Mouse (Mus musculus) gonadal fat pad, adult 2 months (tissue): Measurements from ENCODE around the gene Zfp941. TPM values are rescaled to one million over a fixed set of nuclear protein-coding genes. Genes with fewer than 3 reads are reported as not detected.
"Not testable (repeated sequence)": the region's sequence is repeated elsewhere in the genome, so short reads cannot be mapped to it uniquely, and the experiment has no call there.

Experiments used
- DNase-seq: peaks from one replicate; pipeline ENCODE4 v3.0.0-alpha.2; 2012; ENCODE audit warnings: low read depth
- polyA plus RNA-seq: library from polyadenylated mRNA; depleted of rRNA; stranded (reverse); fragments of >200 nt; gene quantifications from 2 replicates; pipeline ENCODE4 v1.2.3, GENCODE M21; 2012; rRNA removed

Gene Zfp941
- polyA plus RNA-seq, 1 experiment = 0.30 TPM

- DNase-seq = no peak
Observed at GRCm38 (mm10) chr7:140780548-140780947, 41.4 kb downstream of the Zfp941 start.

DNA sequence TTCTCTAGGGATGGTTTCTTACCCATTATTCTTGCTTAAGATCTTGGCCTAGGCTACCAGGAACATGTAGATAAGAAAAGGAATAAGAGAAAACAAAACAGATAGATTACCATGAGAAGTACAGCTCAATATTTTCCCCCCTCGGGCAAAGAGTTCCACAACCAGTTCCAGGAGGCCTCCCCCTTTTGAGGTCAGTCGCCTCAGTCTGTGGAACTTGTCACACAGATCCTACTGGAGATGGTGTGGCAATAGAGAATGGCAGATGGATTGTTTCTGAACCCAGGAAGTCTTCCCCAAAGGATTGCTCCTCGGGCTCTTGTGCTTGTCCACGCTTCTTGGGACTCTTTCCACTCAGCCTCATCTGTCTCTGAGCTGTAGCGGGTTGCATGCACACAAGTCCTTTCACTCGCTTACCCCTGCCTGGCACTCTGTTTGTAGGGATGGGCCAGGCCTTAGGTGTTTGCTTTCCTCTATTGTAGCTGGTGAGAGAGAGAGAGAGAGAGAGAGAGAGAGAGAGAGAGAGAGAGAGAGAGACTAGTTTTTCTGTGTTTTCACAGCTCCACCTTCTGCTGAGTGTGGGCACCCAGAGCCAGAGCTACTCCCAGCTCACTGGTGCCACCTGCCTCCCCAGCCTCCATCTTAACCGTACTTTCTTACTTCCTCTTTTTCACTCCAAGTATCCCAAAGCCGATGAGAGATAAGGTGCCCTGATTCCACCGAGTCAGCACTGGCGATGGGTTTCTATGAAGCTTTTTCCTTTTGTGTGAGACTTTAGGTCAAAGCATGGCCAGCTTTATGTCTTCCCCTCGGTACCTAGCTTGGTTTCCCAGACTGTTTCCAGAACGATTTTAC, 55.9 kb downstream of the Zfp941 start:
- no peak for DNase-seq

DNA sequence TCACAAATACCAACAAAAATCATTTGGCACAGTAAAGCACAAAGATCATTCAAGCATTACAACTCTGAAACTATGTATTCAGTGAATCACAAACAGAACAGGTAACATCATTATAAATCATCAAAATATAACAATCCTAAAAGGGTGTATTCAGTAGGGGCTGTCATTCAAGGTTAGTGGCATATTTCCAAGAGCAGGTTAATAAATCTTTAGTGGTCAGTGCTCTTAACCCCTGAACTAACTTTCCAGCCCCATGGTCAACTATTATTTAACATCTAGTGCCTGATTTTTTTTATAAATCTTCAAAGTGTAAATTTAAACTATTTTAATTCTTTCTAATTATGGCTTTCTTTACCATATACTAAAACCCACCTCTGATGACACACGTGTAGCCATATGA, 56.6 kb downstream of the Zfp941 start:
- not testable (repeated sequence) for DNase-seq

- no peak for DNase-seq
Observed at GRCm38 (mm10) chr7:140763447-140764020, 58.4 kb downstream of the Zfp941 start, which contains the start of gene Cyp2e1. Cyp2e1 (plus strand) TSS chr7:140763739.

- no peak for DNase-seq
Observed at GRCm38 (mm10) chr7:140760647-140761046, 61.3 kb downstream of the Zfp941 start.

Other genes with a start within 250 kb of the Zfp941 start
- not detected in 2 replicates for gene Olfr46, start 220.9 kb downstream of the Zfp941 start, polyA plus RNA-seq
- gene Olfr61, start 193.2 kb downstream of the Zfp941 start, polyA plus RNA-seq = not detected in 2 replicates
- gene Olfr53, start 175.7 kb downstream of the Zfp941 start, polyA plus RNA-seq = not detected in 2 replicates
- gene Olfr539, start 162.2 kb downstream of the Zfp941 start, polyA plus RNA-seq = not detected in 2 replicates
- not detected in 2 replicates for gene Olfr45, start 140.2 kb downstream of the Zfp941 start, polyA plus RNA-seq
- gene Olfr541, start 124.9 kb downstream of the Zfp941 start, polyA plus RNA-seq = not detected in 2 replicates
- 82.4 and 284 TPM in 2 replicates for gene Cyp2e1, start 58.4 kb downstream of the Zfp941 start, polyA plus RNA-seq
- 0.68 and 1.2 TPM in 2 replicates for gene Syce1, start 34.3 kb downstream of the Zfp941 start, polyA plus RNA-seq
- gene Urah, start 12.8 kb upstream of the Zfp941 start, polyA plus RNA-seq = 2.0 and 2.1 TPM in 2 replicates
- gene Scgb1c1, start 23.4 kb upstream of the Zfp941 start, polyA plus RNA-seq = 1.6 and 1.8 TPM in 2 replicates
- 0.74 and 1.2 TPM in 2 replicates for gene Odf3, start 25.6 kb upstream of the Zfp941 start, polyA plus RNA-seq
- gene Gm45785, start 34.2 kb upstream of the Zfp941 start, polyA plus RNA-seq = not detected in 2 replicates
- 103 and 117 TPM in 2 replicates for gene Ric8a, start 34.8 kb upstream of the Zfp941 start, polyA plus RNA-seq
- gene Bet1l, start 35.4 kb upstream of the Zfp941 start, polyA plus RNA-seq = 32.0 and 40.0 TPM in 2 replicates
- gene Psmd13, start 59.8 kb upstream of the Zfp941 start, polyA plus RNA-seq = 68.5 and 81.3 TPM in 2 replicates
- gene Sirt3, start 60.1 kb upstream of the Zfp941 start, polyA plus RNA-seq = 27.4 and 29.3 TPM in 2 replicates
- 12.1 and 40.0 TPM in 2 replicates for gene Cox8b, start 78.3 kb upstream of the Zfp941 start, polyA plus RNA-seq
- gene Nlrp6, start 98.7 kb upstream of the Zfp941 start, polyA plus RNA-seq = 1.2 and 2.3 TPM in 2 replicates
- gene Pgghg, start 119.2 kb upstream of the Zfp941 start, polyA plus RNA-seq = 25.9 and 33.1 TPM in 2 replicates
- 0.84 and 1.7 TPM in 2 replicates for gene Ifitm5, start 128.1 kb upstream of the Zfp941 start, polyA plus RNA-seq
- gene Gm45717, start 133.8 kb upstream of the Zfp941 start, polyA plus RNA-seq = 0.36 and 0.74 TPM in 2 replicates
- 841 and 986 TPM in 2 replicates for gene Ifitm2, start 133.8 kb upstream of the Zfp941 start, polyA plus RNA-seq
- gene Ifitm1, start 145.0 kb upstream of the Zfp941 start, polyA plus RNA-seq = 73.9 and 89.5 TPM in 2 replicates
- gene Ifitm3, start 188.6 kb upstream of the Zfp941 start, polyA plus RNA-seq = 421 and 433 TPM in 2 replicates
- 10.2 and 16.1 TPM in 2 replicates for gene Ifitm6, start 195.7 kb upstream of the Zfp941 start, polyA plus RNA-seq
- gene Gm17387, start 207.0 kb upstream of the Zfp941 start, polyA plus RNA-seq = not detected in 2 replicates
- gene B4galnt4, start 238.9 kb upstream of the Zfp941 start, polyA plus RNA-seq = 7.7 and 8.9 TPM in 2 replicates